Mouse (Mus musculus): ENCODE results near the gene Cltc. TPM values are rescaled to one million over a fixed set of nuclear protein-coding genes. Genes with fewer than 3 reads are reported as not detected.
"Not testable (repeated sequence)": the region's sequence is repeated elsewhere in the genome, so short reads cannot be mapped to it uniquely, and the experiment has no call there.

The Cltc gene
- polyA plus RNA-seq, 1 experiment from 2014 or later: 226 TPM

GRCm38 (mm10) chr11:86742605-86743004 is 14.8 kb downstream of the Cltc start:
- Histone ChIP-seq H3K4me2 (replicated peaks) (no peak overlapping the region), H3K9ac (no peak overlapping the region), H3K4me1 (replicated peaks; ENCODE audit: control insufficient read depth, insufficient read depth, low read length) (no peaks in the 10 kb centered on the region; the same call in 1 of the 2 replicates), H3K4me3 (replicated peaks; ENCODE audit: low read length) (no peak overlapping the region), H3K27me3 (ENCODE audit: control insufficient read depth, insufficient read depth, low read length) (no peaks in the 10 kb centered on the region), H3K36me3 (replicated peaks; ENCODE audit: control insufficient read depth, insufficient read depth) (no peaks in the 10 kb centered on the region), H3K9me3 (ENCODE audit: control insufficient read depth, low read length) (no peaks in the 10 kb centered on the region), H3K27ac (no peak overlapping the region)
- ATAC-seq (ENCODE audit: low FRiP score) (no peak), DNase-seq (ENCODE audit: low spot score) (no peak)
- WGBS: 76% methylated on average over 2 of the region's 2 CpGs

DNA sequence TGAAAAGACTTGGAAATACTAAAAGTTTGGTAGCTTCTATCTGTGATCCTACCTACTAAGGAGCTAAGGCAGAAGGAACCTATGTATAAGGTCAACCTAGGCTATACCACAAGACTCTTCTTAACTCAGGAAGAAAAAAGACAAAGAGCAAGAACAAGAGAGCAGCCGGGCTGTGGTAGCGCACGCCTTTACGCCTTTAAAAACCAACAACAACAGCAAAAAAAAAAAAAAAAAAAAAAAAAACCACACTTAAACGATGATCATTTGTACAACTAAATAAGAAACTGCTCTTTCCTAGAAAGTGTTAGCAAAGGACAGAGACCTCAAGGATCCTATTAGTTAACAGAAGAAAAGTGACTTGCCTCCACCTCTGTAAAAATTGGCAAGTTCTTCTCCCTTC is 15.9 kb downstream of the Cltc start:
- Histone ChIP-seq H3K4me1 (replicated peaks; ENCODE audit: control insufficient read depth, insufficient read depth, low read length) (no peaks in the 10 kb centered on the region; the same call in 1 of the 2 replicates), H3K9me3 (ENCODE audit: control insufficient read depth, low read length) (no peaks in the 10 kb centered on the region), H3K36me3 (replicated peaks; ENCODE audit: control insufficient read depth, insufficient read depth) (0 out of 2 replicates have a peak, but pooled peaks cover 3% of the 10 kb centered on the region), H3K4me3 (replicated peaks; ENCODE audit: low read length) (no peak overlapping the region), H3K4me2 (replicated peaks) (no peak overlapping the region), H3K9ac (no peak overlapping the region), H3K27ac (no peak overlapping the region), H3K27me3 (ENCODE audit: control insufficient read depth, insufficient read depth, low read length) (no peaks in the 10 kb centered on the region)
- no peak for ATAC-seq (ENCODE audit: low FRiP score)
- no peak for DNase-seq (ENCODE audit: low spot score)
- WGBS: 95% methylated on average over 5 of the region's 5 CpGs

- Histone ChIP-seq H3K4me1 (replicated peaks; ENCODE audit: control insufficient read depth, insufficient read depth, low read length) (no peaks in the 10 kb centered on the region), H3K36me3 (replicated peaks; ENCODE audit: control insufficient read depth, insufficient read depth) (peaks cover 16% of the 10 kb centered on the region), H3K27ac (no peak overlapping the region), H3K9me3 (ENCODE audit: control insufficient read depth, low read length) (no peaks in the 10 kb centered on the region), H3K4me3 (replicated peaks; ENCODE audit: low read length) (no peak overlapping the region), H3K27me3 (ENCODE audit: control insufficient read depth, insufficient read depth, low read length) (no peaks in the 10 kb centered on the region), H3K4me2 (replicated peaks) (no peak overlapping the region), H3K9ac (no peak overlapping the region)
- no peak for ATAC-seq (ENCODE audit: low FRiP score)
- 92% methylated on average over 2 of the region's 2 CpGs for WGBS
- DNase-seq (ENCODE audit: low spot score): no peak
Observed at GRCm38 (mm10) chr11:86739470-86739869, 17.9 kb downstream of the Cltc start.

DNA sequence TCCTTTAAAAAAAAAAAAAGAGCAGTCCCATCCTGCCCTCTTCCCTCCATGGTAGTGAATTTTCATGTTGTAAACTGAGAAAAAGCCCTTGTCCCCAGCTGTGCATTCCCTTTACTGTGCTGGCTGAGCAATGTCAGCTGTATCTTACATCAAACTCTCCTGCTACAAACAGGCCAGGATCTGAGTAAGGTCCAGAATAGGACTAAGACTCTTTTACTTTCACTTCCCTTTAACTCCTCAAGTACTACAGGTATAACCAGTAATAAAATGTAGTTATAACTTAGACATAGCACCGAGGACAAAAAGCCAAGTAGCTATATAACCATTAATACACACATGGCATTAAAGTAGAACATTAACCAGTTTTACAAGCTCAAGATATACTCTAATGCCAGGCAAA is 18.4 kb downstream of the Cltc start:
- 96% methylated on average over 1 of the region's 1 CpGs for WGBS
- no peak for DNase-seq (ENCODE audit: low spot score)
- no peak overlapping the region for H3K4me2 ChIP-seq (replicated peaks)

DNA sequence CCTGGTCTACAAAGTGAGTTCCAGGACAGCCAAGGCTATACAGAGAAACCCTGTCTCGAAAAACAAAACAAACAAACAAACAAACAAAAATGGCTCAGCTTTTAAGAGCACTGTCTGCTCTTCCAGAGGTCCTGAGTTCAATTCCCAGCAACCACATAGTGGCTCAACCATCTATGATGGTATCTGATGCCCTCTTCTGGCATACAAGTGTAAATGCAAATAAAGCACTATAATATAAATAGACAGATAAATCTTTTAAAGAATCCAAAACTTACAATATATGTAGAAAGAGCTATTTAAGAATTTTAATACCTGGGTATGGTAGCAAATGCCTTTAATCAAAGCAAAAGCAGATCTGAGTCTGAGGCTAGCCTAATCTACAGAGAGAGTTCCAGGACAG is 19.1 kb downstream of the Cltc start:
- H3K9ac ChIP-seq; H3K27ac ChIP-seq; H3K4me2 ChIP-seq (replicated peaks); H3K9me3 ChIP-seq (ENCODE audit: control insufficient read depth, low read length); ATAC-seq (ENCODE audit: low FRiP score); H3K4me3 ChIP-seq (replicated peaks; ENCODE audit: low read length); H3K27me3 ChIP-seq (ENCODE audit: control insufficient read depth, insufficient read depth, low read length); DNase-seq (ENCODE audit: low spot score); H3K4me1 ChIP-seq (replicated peaks; ENCODE audit: control insufficient read depth, insufficient read depth, low read length): not testable (repeated sequence)
- WGBS: 92% methylated on average over 1 of the region's 1 CpGs
- peaks cover 18% of the 10 kb centered on the region for H3K36me3 ChIP-seq (replicated peaks; ENCODE audit: control insufficient read depth, insufficient read depth)

More for the DNA sequence above, 18.4 kb downstream of the Cltc start:
- H3K27ac ChIP-seq: no peak overlapping the region
- no peak for ATAC-seq (ENCODE audit: low FRiP score)
- no peak overlapping the region for H3K4me3 ChIP-seq (replicated peaks; ENCODE audit: low read length)
- no peaks in the 10 kb centered on the region for H3K4me1 ChIP-seq (replicated peaks; ENCODE audit: control insufficient read depth, insufficient read depth, low read length)
- peaks cover 16% of the 10 kb centered on the region for H3K36me3 ChIP-seq (replicated peaks; ENCODE audit: control insufficient read depth, insufficient read depth)
- H3K9me3 ChIP-seq (ENCODE audit: control insufficient read depth, low read length): no peaks in the 10 kb centered on the region
- H3K9ac ChIP-seq: no peak overlapping the region
- H3K27me3 ChIP-seq (ENCODE audit: control insufficient read depth, insufficient read depth, low read length): no peaks in the 10 kb centered on the region

GRCm38 (mm10) chr11:86737301-86738000 is 19.9 kb downstream of the Cltc start:
- ATAC-seq (ENCODE audit: low FRiP score) (no peak), DNase-seq (ENCODE audit: low spot score) (no peak)
- no peak overlapping the region for H3K4me2 ChIP-seq (replicated peaks)
- H3K36me3 ChIP-seq (replicated peaks; ENCODE audit: control insufficient read depth, insufficient read depth): peaks cover 27% of the 10 kb centered on the region
- no peaks in the 10 kb centered on the region for H3K4me1 ChIP-seq (replicated peaks; ENCODE audit: control insufficient read depth, insufficient read depth, low read length)
- 85% methylated on average over 8 of the region's 8 CpGs for WGBS
- H3K4me3 ChIP-seq (replicated peaks; ENCODE audit: low read length): no peak overlapping the region
- no peak overlapping the region for H3K9ac ChIP-seq
- H3K9me3 ChIP-seq (ENCODE audit: control insufficient read depth, low read length): no peaks in the 10 kb centered on the region
- no peaks in the 10 kb centered on the region for H3K27me3 ChIP-seq (ENCODE audit: control insufficient read depth, insufficient read depth, low read length)
- H3K27ac ChIP-seq: no peak overlapping the region

DNA sequence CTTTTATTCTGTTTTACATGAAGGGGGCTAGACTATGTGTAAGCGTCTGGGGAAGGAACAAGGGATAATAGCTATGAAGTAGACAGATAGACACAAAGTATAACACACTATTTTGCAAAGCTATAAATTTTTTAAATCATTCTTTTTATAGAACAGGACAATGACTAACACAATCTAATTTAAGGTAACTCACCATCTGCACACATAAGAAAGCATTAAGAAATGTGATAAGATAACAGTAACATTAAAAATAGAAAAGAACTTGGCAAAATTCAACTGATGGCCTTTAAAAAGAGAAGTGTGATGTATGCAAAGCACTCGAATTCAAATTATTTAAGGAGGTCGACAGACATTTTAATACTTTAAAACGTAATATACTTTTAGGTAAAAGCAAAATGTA is 22.4 kb downstream of the Cltc start:
- no peak overlapping the region for H3K9ac ChIP-seq
- H3K27ac ChIP-seq: no peak overlapping the region
- H3K36me3 ChIP-seq (replicated peaks; ENCODE audit: control insufficient read depth, insufficient read depth): peaks cover 48% of the 10 kb centered on the region
- no peak overlapping the region for H3K4me2 ChIP-seq (replicated peaks)
- no peak overlapping the region for H3K4me3 ChIP-seq (replicated peaks; ENCODE audit: low read length)
- ATAC-seq (ENCODE audit: low FRiP score) (no peak), DNase-seq (ENCODE audit: low spot score) (no peak)
- WGBS: 89% methylated on average over 4 of the region's 4 CpGs
- H3K27me3 ChIP-seq (ENCODE audit: control insufficient read depth, insufficient read depth, low read length): no peaks in the 10 kb centered on the region
- H3K9me3 ChIP-seq (ENCODE audit: control insufficient read depth, low read length): no peaks in the 10 kb centered on the region
- H3K4me1 ChIP-seq (replicated peaks; ENCODE audit: control insufficient read depth, insufficient read depth, low read length): no peaks in the 10 kb centered on the region

DNA sequence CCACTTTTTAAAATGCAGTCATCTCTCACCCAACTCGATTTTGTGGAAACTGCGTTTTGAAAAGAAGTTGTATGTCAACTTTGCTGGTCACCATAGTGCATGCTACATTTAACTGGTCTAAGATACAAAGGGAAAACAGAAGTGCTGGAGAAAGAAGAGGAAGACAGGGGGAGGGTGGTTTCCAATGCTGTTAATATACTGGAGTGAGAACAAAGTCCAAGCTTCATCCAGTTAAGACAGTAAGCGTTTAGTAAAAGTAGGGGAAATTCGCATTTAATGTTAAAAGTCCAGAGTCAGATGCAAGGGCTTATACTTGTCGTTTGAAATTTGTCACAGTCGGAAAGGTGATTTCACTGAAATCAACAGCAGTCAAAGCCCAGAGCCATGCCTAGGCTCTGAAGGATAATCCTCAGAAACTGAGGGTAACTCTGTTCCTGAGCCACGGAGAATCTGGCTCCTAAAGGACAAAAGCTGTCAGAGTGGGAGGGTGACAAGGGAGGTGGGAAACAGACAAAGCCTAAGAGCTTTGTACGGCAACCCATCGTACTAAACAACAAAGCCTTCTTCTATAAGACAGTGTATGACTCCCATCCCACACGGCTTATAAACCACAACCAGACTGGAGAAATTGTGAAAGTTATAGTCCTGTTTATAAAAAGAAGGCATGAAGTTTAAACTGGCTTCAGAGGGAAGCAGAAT is 23.0 kb downstream of the Cltc start:
- H3K4me2 ChIP-seq (replicated peaks): no peak overlapping the region
- H3K9me3 ChIP-seq (ENCODE audit: control insufficient read depth, low read length): no peaks in the 10 kb centered on the region
- DNase-seq (ENCODE audit: low spot score) (no peak), ATAC-seq (ENCODE audit: low FRiP score) (no peak)
- no peak overlapping the region for H3K27ac ChIP-seq
- WGBS: 74% methylated on average over 10 of the region's 10 CpGs
- no peak overlapping the region for H3K9ac ChIP-seq
- peaks cover 53% of the 10 kb centered on the region for H3K36me3 ChIP-seq (replicated peaks; ENCODE audit: control insufficient read depth, insufficient read depth)
- no peaks in the 10 kb centered on the region for H3K4me1 ChIP-seq (replicated peaks; ENCODE audit: control insufficient read depth, insufficient read depth, low read length)
- no peaks in the 10 kb centered on the region for H3K27me3 ChIP-seq (ENCODE audit: control insufficient read depth, insufficient read depth, low read length)
- H3K4me3 ChIP-seq (replicated peaks; ENCODE audit: low read length): no peak overlapping the region

GRCm38 (mm10) chr11:86731443-86731842 is 25.9 kb downstream of the Cltc start:
- DNase-seq (ENCODE audit: low spot score) (no peak), ATAC-seq (ENCODE audit: low FRiP score) (no peak)
- Histone ChIP-seq H3K4me3 (replicated peaks; ENCODE audit: low read length) (no peak overlapping the region), H3K9ac (no peak overlapping the region), H3K4me2 (replicated peaks) (no peak overlapping the region), H3K27ac (no peak overlapping the region), H3K27me3 (ENCODE audit: control insufficient read depth, insufficient read depth, low read length) (no peaks in the 10 kb centered on the region), H3K36me3 (replicated peaks; ENCODE audit: control insufficient read depth, insufficient read depth) (peaks cover 73% of the 10 kb centered on the region), H3K4me1 (replicated peaks; ENCODE audit: control insufficient read depth, insufficient read depth, low read length) (no peaks in the 10 kb centered on the region), H3K9me3 (ENCODE audit: control insufficient read depth, low read length) (no peaks in the 10 kb centered on the region)
- 93% methylated on average over 2 of the region's 2 CpGs for WGBS
